In the genomic region with DNA sequence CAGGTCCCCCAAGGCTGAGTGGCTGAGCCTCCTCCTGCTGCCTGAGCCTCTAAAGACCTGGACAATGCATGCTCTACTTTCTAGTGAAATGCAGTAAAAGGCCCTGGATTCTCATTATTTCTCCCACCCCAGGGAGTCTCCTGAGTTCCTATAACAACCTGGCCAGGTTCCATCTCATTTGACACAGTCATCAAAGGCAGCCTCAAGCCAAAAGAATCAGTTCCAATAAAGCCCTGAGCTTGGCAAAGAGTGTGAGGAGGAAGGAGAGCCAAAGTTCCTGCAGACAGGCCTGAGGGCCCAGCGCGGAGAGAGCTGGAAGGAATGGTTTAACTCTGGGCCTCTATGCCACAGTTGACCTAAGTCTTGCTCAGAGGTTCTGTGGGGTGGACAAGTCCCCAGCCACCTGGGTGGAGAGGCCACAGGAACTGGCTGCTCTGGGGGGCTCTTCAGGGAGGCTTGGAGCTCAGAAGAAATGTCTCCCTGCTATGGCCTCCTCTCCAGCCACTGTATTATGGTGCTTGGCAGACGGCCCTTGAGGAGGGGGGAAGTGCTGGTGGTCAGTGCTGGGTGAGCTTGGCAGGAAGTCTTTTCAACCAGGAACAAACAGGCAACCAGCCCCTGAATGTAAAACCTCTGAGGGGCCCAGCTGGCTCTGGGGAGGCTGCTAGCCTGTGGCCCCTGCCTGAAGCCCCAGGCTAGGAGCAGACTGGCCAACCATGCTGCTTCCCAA, we compare ENCODE assay signal across 8 mouse cellular contexts. TPM values are rescaled to one million over a fixed set of nuclear protein-coding genes. Genes with fewer than 3 reads are reported as not detected.
DNase-seq lines count a peak whose midpoint lies in the region; ATAC-seq and TF ChIP-seq lines count a peak whose summit lies in the region.

No protein-coding gene starts in this region.

- TF ChIP-seq POLR2A in cortical plate, adult 2 months (IDR thresholded peaks at IDR 0.05; ENCODE audit: extremely low read depth, insufficient read depth, low read length): no peak

- H3K27me3 ChIP-seq in hindbrain, embryonic 13.5 days: no peaks in the 10 kb centered on the region
- H3K27me3 ChIP-seq in hindbrain, embryonic 10.5 days (ENCODE audit: insufficient read depth, poor library complexity, severe bottlenecking): no peaks in the 10 kb centered on the region
- H3K27me3 ChIP-seq in lung, postnatal 0 days (replicated peaks; ENCODE audit: insufficient read depth, low read length): no peaks in the 10 kb centered on the region

- TF ChIP-seq EP300 in lung, postnatal 0 days (IDR thresholded peaks at IDR 0.05): no peak

- peak overlapping the region; percentile 82 for H3K27ac ChIP-seq in hindbrain, embryonic 13.5 days
- no peak overlapping the region for H3K27ac ChIP-seq in hindbrain, embryonic 10.5 days
- peak overlapping the region; percentile 65 for H3K27ac ChIP-seq in cortical plate, adult 2 months (ENCODE audit: insufficient read depth, low read length)
- H3K27ac ChIP-seq in lung, postnatal 0 days (ENCODE audit: low read length): no peak overlapping the region

- peak; percentile 92 for ATAC-seq in hindbrain, embryonic 13.5 days (ENCODE audit: low FRiP score)
- ATAC-seq in lung, postnatal 0 days: no peak
- ATAC-seq in monocyte, adult 5-6 weeks (replicated peaks; ENCODE audit: insufficient number of reproducible peaks, low FRiP score, low TSS enrichment, poor library complexity, severe bottlenecking): no peak

- WGBS in hindbrain, embryonic 13.5 days: 47% methylated on average over 3 of the region's 3 CpGs
- 79% methylated on average over 3 of the region's 3 CpGs for WGBS in hindbrain, embryonic 10.5 days
- WGBS in lung, postnatal 0 days: 48% methylated on average over 3 of the region's 3 CpGs

- no peak for TF ChIP-seq CTCF in cortical plate, adult 2 months (IDR thresholded peaks at IDR 0.05; ENCODE audit: extremely low read depth, insufficient read depth, low read length)
- TF ChIP-seq CTCF in lung, postnatal 0 days (IDR thresholded peaks at IDR 0.05): no peak

- H3K4me1 ChIP-seq in hindbrain, embryonic 13.5 days (replicated peaks): peaks cover 14% of the 10 kb centered on the region
- H3K4me1 ChIP-seq in hindbrain, embryonic 10.5 days (replicated peaks): peaks cover 5% of the 10 kb centered on the region; the same call in 1 of the 2 replicates
- 0 out of 2 replicates have a peak, but pooled peaks cover 1% of the 10 kb centered on the region for H3K4me1 ChIP-seq in cortical plate, adult 2 months (ENCODE audit: control insufficient read depth, insufficient read depth, low read length)
- peaks cover 6% of the 10 kb centered on the region; the same call in 1 of the 2 replicates for H3K4me1 ChIP-seq in lung, postnatal 0 days (ENCODE audit: insufficient read depth, low read depth, low read length)

- no peaks in the 10 kb centered on the region for H3K36me3 ChIP-seq in hindbrain, embryonic 13.5 days
- no peaks in the 10 kb centered on the region for H3K36me3 ChIP-seq in hindbrain, embryonic 10.5 days
- no peaks in the 10 kb centered on the region for H3K36me3 ChIP-seq in lung, postnatal 0 days (ENCODE audit: insufficient read depth, low read length)

- no peak overlapping the region for H3K4me2 ChIP-seq in hindbrain, embryonic 13.5 days
- H3K4me2 ChIP-seq in lung, postnatal 0 days (replicated peaks; ENCODE audit: low read depth, low read length): no peak overlapping the region

- no peak overlapping the region for H3K4me3 ChIP-seq in hindbrain, embryonic 13.5 days
- H3K4me3 ChIP-seq in hindbrain, embryonic 10.5 days: no peak overlapping the region
- no peak overlapping the region for H3K4me3 ChIP-seq in cortical plate, adult 2 months (ENCODE audit: insufficient read depth, low read length)
- no peak overlapping the region for H3K4me3 ChIP-seq in lung, postnatal 0 days (ENCODE audit: low read depth, low read length)

- DNase-seq in hindbrain, embryonic 10.5 days (ENCODE audit: low spot score): no peak
- DNase-seq in heart, adult 8-10 months (ENCODE audit: low spot score): peak; percentile 71
- peak; percentile 55 to 58 for DNase-seq in kidney, postnatal 36 days
- peak; percentile 34 for DNase-seq in lung, postnatal 0 days (ENCODE audit: low spot score)
- DNase-seq in skeletal muscle tissue, adult 2 months (ENCODE audit: low read depth, low spot score): peak; percentile 54

- no peak overlapping the region for H3K9ac ChIP-seq in hindbrain, embryonic 13.5 days
- no peak overlapping the region for H3K9ac ChIP-seq in lung, postnatal 0 days (replicated peaks; ENCODE audit: low read depth)

- H3K9me3 ChIP-seq in hindbrain, embryonic 13.5 days: peaks cover 5% of the 10 kb centered on the region; the same call in 1 of the 2 replicates
- no peaks in the 10 kb centered on the region for H3K9me3 ChIP-seq in hindbrain, embryonic 10.5 days
- H3K9me3 ChIP-seq in lung, postnatal 0 days (ENCODE audit: low read length): no peaks in the 10 kb centered on the region

RNA-seq across cellular contexts. Expression of a gene that starts 30.7 kb away (rescaled TPM):
- polyA plus RNA-seq in hindbrain, embryonic 13.5 days (2015; fragmentation: Nextera tagmentation; extraction: Ambion mirVana): 18.3 and 19.6 TPM in 2 replicates
- 8.0 and 9.4 TPM in 2 replicates for polyA plus RNA-seq in hindbrain, embryonic 10.5 days (2016; fragmentation: Nextera tagmentation; extraction: Ambion mirVana)
- 163 and 164 TPM in 2 replicates for polyA plus RNA-seq in cortical plate, adult 2 months (2012; rRNA removed)
- total RNA-seq in heart, adult 8-10 months (2022): 1 to 10 TPM; 3.2 to 6.4 (median 4.5) TPM
- 8.0 and 9.9 TPM in 2 replicates for polyA plus RNA-seq in lung, postnatal 0 days (2015; fragmentation: Nextera tagmentation; extraction: Ambion mirVana)
- 3.7 to 7.3 TPM (median 4.6 TPM) in 3 replicates for total RNA-seq in monocyte, adult 5-6 weeks (2017)

Comparison
In these comparisons a context has a peak if more than half of its experiments do, and no peak if none do; other contexts are left out.
1. H3K27ac ChIP-seq: peak in hindbrain, embryonic 13.5 days (single experiment) and cortical plate, adult 2 months (single experiment); none in hindbrain, embryonic 10.5 days (single experiment) and lung, postnatal 0 days (single experiment).